Mouse (Mus musculus) lung, adult 2 months (tissue): Measurements from ENCODE around the gene Nprl3.
"Not testable (repeated sequence)": the region's sequence is repeated elsewhere in the genome, so short reads cannot be mapped to it uniquely, and the experiment has no call there.

ENCODE experiments used
- CTCF ChIP-seq: fragments of 200-500 bp; IDR thresholded peaks from 2 replicates; pipeline ENCODE4 v1.5.1; 2011; ENCODE audit warnings: mild to moderate bottlenecking, low read length, control low read depth; ENCODE audit not compliant: insufficient read depth
- POLR2A ChIP-seq: fragments of 200-500 bp; IDR thresholded peaks from 2 replicates; pipeline ENCODE4 v1.6.1; 2011; ENCODE audit warnings: low read depth, mild to moderate bottlenecking, control low read depth, low read length, borderline replicate concordance; ENCODE audit errors: extremely low read depth

DNA sequence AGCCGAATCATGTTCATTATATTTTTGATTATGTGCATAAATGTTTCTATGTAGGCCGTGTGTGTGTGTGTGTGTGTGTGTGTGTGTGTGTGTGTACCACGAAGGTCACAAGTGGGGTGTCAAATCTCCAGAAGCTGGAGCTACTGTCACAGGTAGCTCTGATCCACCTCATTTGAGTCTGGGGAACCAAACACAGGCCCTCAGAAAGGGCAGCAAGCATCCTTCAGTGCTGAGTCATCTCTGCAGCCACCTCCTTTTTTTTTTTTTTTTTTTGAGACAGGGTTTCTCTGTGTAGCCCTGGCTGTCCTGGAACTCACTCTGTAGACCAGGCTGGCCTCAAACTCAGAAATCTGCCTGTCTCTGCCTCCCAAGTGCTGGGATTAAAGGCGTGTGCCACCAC lies 25.3 kb upstream of the Nprl3 start:
- not testable (repeated sequence) for TF ChIP-seq CTCF, POLR2A
